Mouse (Mus musculus) stomach, embryonic 14.5 days (tissue): ENCODE data around the gene Fbrsl1. TPM values are rescaled to one million over a fixed set of nuclear protein-coding genes. Genes with fewer than 3 reads are reported as not detected.

ENCODE experiments used
- ATAC-seq: fragments of 200-750 bp; cut with Nextera tagmentation; 2 replicates; pipeline ENCODE4 v1.8.0; 2017; ENCODE audit warnings: low read depth, moderate TSS enrichment; ENCODE audit not compliant: insufficient number of reproducible peaks, insufficient read depth, low FRiP score
- H3K27ac ChIP-seq: fragments of 300-500 bp; sonication (generic); 2 replicates; pipeline ENCODE4 v1.5.1; 2014; ENCODE audit warnings: mild to moderate bottlenecking, low read length, moderate library complexity, mixed read lengths
- H3K27me3 ChIP-seq: fragments of 300-500 bp; sonication (generic); 2 replicates; pipeline ENCODE4 v1.6.1; 2014; ENCODE audit warnings: low read length, control low read depth, mixed read lengths; ENCODE audit not compliant: control insufficient read depth, insufficient read depth
- H3K36me3 ChIP-seq: fragments of 300-500 bp; sonication (generic); 2 replicates; pipeline ENCODE4 v1.6.1; 2014; ENCODE audit warnings: mild to moderate bottlenecking, control low read depth, low read length, moderate library complexity, mixed read lengths; ENCODE audit not compliant: control insufficient read depth, insufficient read depth
- H3K4me1 ChIP-seq: fragments of 300-500 bp; sonication (generic); 2 replicates; pipeline ENCODE4 v1.6.1; 2014; ENCODE audit warnings: low read length, control low read depth, mixed read lengths; ENCODE audit not compliant: control insufficient read depth, insufficient read depth
- H3K4me2 ChIP-seq: fragments of 300-500 bp; sonication (generic); replicated peaks from 2 replicates; pipeline ENCODE4 v1.6.1; 2014; ENCODE audit warnings: low read depth, low read length, control low read depth
- H3K4me3 ChIP-seq: fragments of 300-500 bp; sonication (generic); 2 replicates; pipeline ENCODE4 v1.5.1; 2014; ENCODE audit warnings: low read depth, low read length, control low read depth
- H3K9ac ChIP-seq: fragments of 300-500 bp; sonication (generic); replicated peaks from 2 replicates; pipeline ENCODE4 v1.6.1; 2014; ENCODE audit warnings: low read depth, mild to moderate bottlenecking, control low read depth, low read length, moderate library complexity, mixed read lengths
- H3K9me3 ChIP-seq: fragments of 300-500 bp; sonication (generic); 2 replicates; pipeline ENCODE4 v1.6.1; 2016; ENCODE audit warnings: low read depth, low read length, control low read depth; ENCODE audit not compliant: control insufficient read depth
- WGBS: fragments of 180-500 bp; shearing (Covaris S2); extraction: QIAGEN DNeasy Blood & Tissue Kit; methylation state at CpG from one replicate; pipeline ENCODE4 v1.1.7; 2014; 5-methylcytosine and 5-hydroxymethylcytosine counted together
- polyA plus RNA-seq: library from polyadenylated mRNA; unstranded; fragments of >200 nt; fragmentation: Nextera tagmentation; extraction: Ambion mirVana; gene quantifications from 2 replicates; pipeline ENCODE4 v1.2.1, GENCODE M21; 2014

The Fbrsl1 gene
- polyA plus RNA-seq, 1 experiment from 2014 or later, result 9.8 TPM

DNA sequence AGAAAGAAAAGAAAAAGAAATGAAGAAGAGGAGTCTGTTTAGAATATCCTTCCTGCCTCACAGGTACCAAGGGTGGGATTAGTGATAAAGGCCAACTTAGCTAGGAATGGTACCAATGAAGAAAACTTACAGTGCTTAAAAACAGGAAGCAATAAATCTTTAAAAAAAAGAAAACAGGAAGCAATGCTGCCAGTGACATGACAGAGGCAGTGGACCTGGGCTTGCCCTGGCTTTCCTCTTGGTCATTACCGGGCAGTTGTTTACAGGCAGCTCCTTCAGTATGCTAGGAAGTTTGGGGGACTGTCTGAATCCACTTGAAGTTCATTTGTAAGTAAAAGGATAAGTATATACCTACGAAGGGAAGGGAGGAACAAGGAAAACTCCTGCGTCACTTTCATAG lies 117.8 kb downstream of the Fbrsl1 start:
- no peak overlapping the region for H3K9ac ChIP-seq
- H3K27ac ChIP-seq, result no peak overlapping the region
- no peak overlapping the region for H3K4me2 ChIP-seq
- no peaks in the 10 kb centered on the region for H3K9me3 ChIP-seq
- no peak for ATAC-seq
- H3K27me3 ChIP-seq, result no peaks in the 10 kb centered on the region
- 77% methylated on average over 3 of the region's 3 CpGs for WGBS
- peaks cover 57% of the 10 kb centered on the region for H3K36me3 ChIP-seq
- H3K4me1 ChIP-seq, result no peaks in the 10 kb centered on the region
- H3K4me3 ChIP-seq, result no peak overlapping the region

DNA sequence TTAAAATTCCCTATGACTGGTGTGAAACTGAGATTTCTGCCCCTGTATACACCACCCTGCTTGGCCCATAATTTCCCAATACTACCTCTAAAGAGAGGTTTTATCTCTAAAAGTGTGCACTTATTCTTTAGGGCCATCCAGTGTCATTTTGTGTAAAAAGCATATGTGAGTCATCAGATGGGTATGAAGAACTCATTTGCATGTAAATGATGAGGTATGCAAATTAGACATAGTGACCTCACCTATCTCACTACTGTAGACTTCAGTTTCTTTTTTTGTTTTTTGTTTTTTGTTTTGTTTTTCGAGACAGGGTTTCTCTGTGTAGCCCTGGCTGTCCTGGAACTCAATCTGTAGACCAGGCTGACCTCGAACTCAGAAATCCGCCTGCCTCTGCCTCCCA lies 135.2 kb downstream of the Fbrsl1 start:
- no peak overlapping the region for H3K9ac ChIP-seq
- H3K36me3 ChIP-seq, result peaks cover 37% of the 10 kb centered on the region
- no peaks in the 10 kb centered on the region for H3K9me3 ChIP-seq
- no peak overlapping the region for H3K4me3 ChIP-seq
- no peak for ATAC-seq
- H3K4me2 ChIP-seq, result no peak overlapping the region
- no peak overlapping the region for H3K27ac ChIP-seq
- 88% methylated on average over 3 of the region's 3 CpGs for WGBS
- no peaks in the 10 kb centered on the region for H3K4me1 ChIP-seq
- no peaks in the 10 kb centered on the region for H3K27me3 ChIP-seq

Other genes with a start within 250 kb of the Fbrsl1 start
- gene Ankle2, start 217.5 kb downstream of the Fbrsl1 start, polyA plus RNA-seq, result 35.3 and 39.4 TPM in 2 replicates
- 58.4 and 70.8 TPM in 2 replicates for gene Pgam5, start 178.6 kb downstream of the Fbrsl1 start, polyA plus RNA-seq
- 5.3 and 5.5 TPM in 2 replicates for gene Pxmp2, start 162.3 kb downstream of the Fbrsl1 start, polyA plus RNA-seq
- gene Pole, start 162.2 kb downstream of the Fbrsl1 start, polyA plus RNA-seq, result 29.5 and 30.7 TPM in 2 replicates
- 0.94 and 1.8 TPM in 2 replicates for gene P2rx2, start 105.3 kb downstream of the Fbrsl1 start, polyA plus RNA-seq
- not detected in 2 replicates for gene Lrcol1, start 103.8 kb downstream of the Fbrsl1 start, polyA plus RNA-seq
- gene Galnt9, start 95.9 kb upstream of the Fbrsl1 start, polyA plus RNA-seq, result 0.86 and 1.2 TPM in 2 replicates
- 47.8 and 49.7 TPM in 2 replicates for gene Noc4l, start 204.9 kb upstream of the Fbrsl1 start, polyA plus RNA-seq
- gene Ddx51, start 204.9 kb upstream of the Fbrsl1 start, polyA plus RNA-seq, result 19.4 and 26.1 TPM in 2 replicates